Mouse (Mus musculus): ENCODE results near the gene Atp2b4.

DNA sequence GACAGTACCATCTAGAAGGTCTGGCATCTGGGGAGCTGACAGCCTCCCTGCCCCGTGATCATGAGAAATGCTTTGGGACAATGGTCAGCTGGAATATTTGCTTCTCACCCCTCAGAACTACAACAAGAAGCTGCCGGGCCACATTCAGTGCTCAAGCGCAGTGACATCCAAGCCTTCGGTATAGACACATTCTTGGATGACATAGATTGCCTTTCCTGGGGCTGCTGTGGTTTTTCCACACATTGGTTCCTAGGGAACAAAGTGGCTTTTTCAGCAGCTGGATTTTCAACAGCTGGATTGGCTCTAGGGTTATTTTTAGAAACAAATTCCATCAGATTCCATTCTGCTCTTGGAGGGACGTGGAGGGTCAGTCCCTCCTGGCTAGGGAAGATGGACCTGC is 39.6 kb downstream of the Atp2b4 start:
- no peak for TF ChIP-seq CTCF (IDR thresholded peaks at IDR 0.05; ENCODE audit: low read depth, low read length)
- no peak for TF ChIP-seq GATA1 (IDR thresholded peaks at IDR 0.05; ENCODE audit: borderline replicate concordance, low read length)
- no peak for TF ChIP-seq POLR2AphosphoS5 (IDR thresholded peaks at IDR 0.05; ENCODE audit: insufficient replicate concordance, low read depth, low read length)

Data from G1E (cell line).